Mouse (Mus musculus): ENCODE data around the gene Sipa1l1. TPM values are rescaled to one million over a fixed set of nuclear protein-coding genes. Genes with fewer than 3 reads are reported as not detected.

Sipa1l1 gene
- polyA plus RNA-seq, 1 experiment from 2014 or later: 3.7 TPM

- H3K9ac ChIP-seq: no peak overlapping the region
- ATAC-seq (ENCODE audit: insufficient read depth): no peak
- H3K27ac ChIP-seq (replicated peaks): no peak overlapping the region
- H3K4me1 ChIP-seq (replicated peaks): peaks cover 44% of the 10 kb centered on the region
- WGBS (ENCODE audit: insufficient replicate concordance): 23% methylated on average over 4 of the region's 4 CpGs
- H3K36me3 ChIP-seq (replicated peaks): no peaks in the 10 kb centered on the region
- no peaks in the 10 kb centered on the region for H3K27me3 ChIP-seq
- H3K9me3 ChIP-seq (replicated peaks): no peaks in the 10 kb centered on the region
- H3K4me2 ChIP-seq: no peak overlapping the region
- H3K4me3 ChIP-seq (replicated peaks): no peak overlapping the region
Observed at GRCm38 (mm10) chr12:82230127-82230526, 61.0 kb downstream of the Sipa1l1 start.

GRCm38 (mm10) chr12:82231191-82231590 lies 62.1 kb downstream of the Sipa1l1 start:
- Histone ChIP-seq H3K9ac (no peak overlapping the region), H3K9me3 (replicated peaks) (no peaks in the 10 kb centered on the region), H3K4me1 (replicated peaks) (peaks cover 33% of the 10 kb centered on the region), H3K36me3 (replicated peaks) (no peaks in the 10 kb centered on the region), H3K4me2 (no peak overlapping the region), H3K27ac (replicated peaks) (no peak overlapping the region), H3K27me3 (no peaks in the 10 kb centered on the region), H3K4me3 (replicated peaks) (no peak overlapping the region)
- no peak for ATAC-seq (ENCODE audit: insufficient read depth)
- WGBS (ENCODE audit: insufficient replicate concordance): 55% methylated on average over 7 of the region's 7 CpGs

- H3K4me1 ChIP-seq (replicated peaks): peaks cover 32% of the 10 kb centered on the region
- no peak overlapping the region for H3K9ac ChIP-seq
- H3K4me3 ChIP-seq (replicated peaks): no peak overlapping the region
- WGBS (ENCODE audit: insufficient replicate concordance): 45% methylated on average over 3 of the region's 3 CpGs
- no peaks in the 10 kb centered on the region for H3K27me3 ChIP-seq
- H3K36me3 ChIP-seq (replicated peaks): no peaks in the 10 kb centered on the region
- no peak for ATAC-seq (ENCODE audit: insufficient read depth)
- H3K9me3 ChIP-seq (replicated peaks): no peaks in the 10 kb centered on the region
- H3K4me2 ChIP-seq: no peak overlapping the region
- H3K27ac ChIP-seq (replicated peaks): no peak overlapping the region
Observed at GRCm38 (mm10) chr12:82233177-82233576, 64.1 kb downstream of the Sipa1l1 start.

DNA sequence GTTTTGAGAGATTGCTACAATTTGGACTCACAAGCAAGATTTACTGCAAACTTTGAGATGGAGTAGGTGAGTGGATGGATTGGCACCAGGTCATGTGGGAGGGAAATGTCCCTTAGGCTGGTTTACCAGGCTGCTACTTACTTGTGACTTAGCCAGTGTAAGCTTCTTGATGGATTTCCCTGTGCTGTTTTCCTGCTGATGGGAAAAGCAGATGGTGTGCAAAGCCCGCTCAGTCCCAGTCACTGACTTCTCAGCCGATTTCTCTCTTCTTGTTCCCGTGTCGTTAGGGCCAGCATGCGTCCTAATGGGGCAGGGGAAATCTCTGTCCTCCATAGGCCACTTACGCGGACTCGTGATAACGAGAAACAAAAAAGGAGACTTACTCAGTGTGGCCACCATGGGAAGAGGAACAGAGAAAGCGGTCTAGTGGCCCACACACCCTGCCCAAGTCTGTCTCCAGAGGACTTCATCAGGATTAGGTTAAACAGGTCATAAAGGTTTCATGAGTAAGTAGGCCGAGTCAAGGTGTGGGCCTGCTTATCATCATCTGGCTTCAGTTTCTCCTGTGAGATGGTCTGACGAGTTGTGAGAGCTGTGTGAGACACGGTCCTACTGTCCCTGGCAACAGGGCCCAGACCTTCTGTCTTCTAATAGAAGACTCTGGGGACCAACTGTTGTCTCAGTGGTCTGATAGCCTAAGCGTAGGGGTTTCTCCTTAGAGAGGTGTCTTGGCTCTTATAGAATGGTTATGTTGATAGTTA lies 65.5 kb downstream of the Sipa1l1 start:
- 68% methylated on average over 14 of the region's 14 CpGs for WGBS (ENCODE audit: insufficient replicate concordance)
- Histone ChIP-seq H3K4me1 (replicated peaks) (peaks cover 32% of the 10 kb centered on the region), H3K4me2 (no peak overlapping the region), H3K9me3 (replicated peaks) (no peaks in the 10 kb centered on the region), H3K27me3 (no peaks in the 10 kb centered on the region), H3K4me3 (replicated peaks) (no peak overlapping the region), H3K36me3 (replicated peaks) (no peaks in the 10 kb centered on the region), H3K27ac (replicated peaks) (no peak overlapping the region), H3K9ac (no peak overlapping the region)
- ATAC-seq (ENCODE audit: insufficient read depth): no peak

- Histone ChIP-seq H3K27ac (replicated peaks) (no peak overlapping the region), H3K4me2 (no peak overlapping the region), H3K36me3 (replicated peaks) (no peaks in the 10 kb centered on the region), H3K4me1 (replicated peaks) (peaks cover 24% of the 10 kb centered on the region), H3K9me3 (replicated peaks) (no peaks in the 10 kb centered on the region), H3K9ac (no peak overlapping the region), H3K27me3 (no peaks in the 10 kb centered on the region), H3K4me3 (replicated peaks) (no peak overlapping the region)
- 19% methylated on average over 4 of the region's 4 CpGs for WGBS (ENCODE audit: insufficient replicate concordance)
- peak; percentile 83 for ATAC-seq (ENCODE audit: insufficient read depth)
Observed at GRCm38 (mm10) chr12:82237095-82237494, 68.0 kb downstream of the Sipa1l1 start.

DNA sequence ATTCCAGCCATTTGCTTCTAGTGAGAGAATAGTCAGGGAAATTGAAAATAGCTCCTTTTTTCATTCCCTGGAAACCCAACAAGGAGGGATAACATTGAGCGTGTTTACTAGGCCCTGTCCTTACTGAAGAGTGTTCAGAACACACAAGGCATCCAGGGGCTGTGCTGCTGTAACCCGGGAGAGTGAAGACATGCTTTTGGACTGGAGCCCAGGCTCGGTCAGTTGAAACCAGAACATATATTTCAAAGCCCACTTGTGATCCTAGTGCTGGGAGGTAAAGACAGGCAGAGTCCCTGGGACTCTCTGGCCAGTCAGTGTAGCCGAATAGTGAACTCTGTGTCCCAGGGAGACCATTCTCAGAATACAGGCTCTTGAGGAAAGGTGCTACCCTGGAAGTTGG lies 68.8 kb downstream of the Sipa1l1 start:
- Histone ChIP-seq H3K4me3 (replicated peaks) (no peak overlapping the region), H3K27ac (replicated peaks) (no peak overlapping the region), H3K36me3 (replicated peaks) (no peaks in the 10 kb centered on the region), H3K27me3 (no peaks in the 10 kb centered on the region), H3K4me1 (replicated peaks) (peaks cover 18% of the 10 kb centered on the region), H3K9ac (no peak overlapping the region), H3K4me2 (no peak overlapping the region), H3K9me3 (replicated peaks) (no peaks in the 10 kb centered on the region)
- 73% methylated on average over 4 of the region's 4 CpGs for WGBS (ENCODE audit: insufficient replicate concordance)
- no peak for ATAC-seq (ENCODE audit: insufficient read depth)

DNA sequence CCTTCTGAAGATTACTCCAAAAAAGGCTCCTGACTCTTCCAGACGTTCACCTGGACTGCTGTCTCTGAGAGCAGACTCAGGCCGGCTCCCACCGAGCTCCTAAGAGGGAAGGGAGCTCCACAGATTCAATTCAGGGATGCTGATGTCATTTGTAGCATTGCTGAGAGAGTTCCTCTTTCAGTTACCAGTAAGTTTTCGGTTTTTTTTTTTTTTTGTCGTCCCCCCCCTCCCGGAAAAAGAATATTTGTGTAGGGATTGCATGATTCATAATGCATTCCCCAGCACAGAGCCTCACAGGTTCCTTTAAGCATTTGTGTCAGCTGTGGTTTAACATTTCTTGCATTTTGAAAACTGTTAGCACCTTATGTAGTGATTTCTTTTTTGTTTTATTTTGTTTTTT lies 71.6 kb downstream of the Sipa1l1 start:
- Histone ChIP-seq H3K4me1 (replicated peaks) (peaks cover 17% of the 10 kb centered on the region), H3K27me3 (no peaks in the 10 kb centered on the region), H3K4me2 (no peak overlapping the region), H3K9me3 (replicated peaks) (no peaks in the 10 kb centered on the region), H3K27ac (replicated peaks) (no peak overlapping the region), H3K4me3 (replicated peaks) (no peak overlapping the region), H3K36me3 (replicated peaks) (no peaks in the 10 kb centered on the region), H3K9ac (no peak overlapping the region)
- ATAC-seq (ENCODE audit: insufficient read depth): no peak
- WGBS (ENCODE audit: insufficient replicate concordance): 32% methylated on average over 6 of the region's 6 CpGs

DNA sequence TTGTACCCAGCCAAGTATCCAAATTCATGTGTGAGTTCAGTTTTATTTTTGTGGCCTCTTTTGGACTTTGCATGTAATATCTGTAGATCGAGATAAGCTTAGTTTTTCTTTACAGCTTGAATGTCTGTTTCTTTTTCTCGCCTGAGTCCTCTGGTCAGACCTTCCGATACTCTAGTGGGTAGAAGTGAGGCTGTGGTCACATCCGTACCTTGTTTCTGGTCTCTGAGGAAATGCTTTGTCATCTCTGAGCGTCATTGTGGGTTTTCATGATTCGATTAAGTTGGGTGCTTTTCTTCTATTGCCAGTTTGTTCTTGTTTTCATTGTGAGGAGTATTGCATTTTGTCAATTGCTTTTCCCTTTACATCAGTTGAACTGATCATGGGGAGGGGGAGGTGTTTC lies 76.1 kb downstream of the Sipa1l1 start:
- no peak overlapping the region for H3K4me3 ChIP-seq (replicated peaks)
- peak overlapping the region; percentile 19 for H3K4me2 ChIP-seq
- 0 out of 2 replicates have a peak overlapping the region, but pooled peaks have one; percentile 1 for H3K27ac ChIP-seq (replicated peaks)
- no peaks in the 10 kb centered on the region for H3K36me3 ChIP-seq (replicated peaks)
- H3K4me1 ChIP-seq (replicated peaks): peaks cover 32% of the 10 kb centered on the region
- WGBS (ENCODE audit: insufficient replicate concordance): 17% methylated on average over 6 of the region's 6 CpGs
- no peak overlapping the region for H3K9ac ChIP-seq
- no peak for ATAC-seq (ENCODE audit: insufficient read depth)
- H3K27me3 ChIP-seq: no peaks in the 10 kb centered on the region
- H3K9me3 ChIP-seq (replicated peaks): no peaks in the 10 kb centered on the region

GRCm38 (mm10) chr12:82246422-82246821 lies 77.3 kb downstream of the Sipa1l1 start:
- ATAC-seq (ENCODE audit: insufficient read depth): no peak
- Histone ChIP-seq H3K9ac (no peak overlapping the region), H3K27ac (replicated peaks) (no peak overlapping the region), H3K27me3 (no peaks in the 10 kb centered on the region), H3K4me2 (0 out of 2 replicates have a peak overlapping the region, but pooled peaks have one; percentile 13), H3K36me3 (replicated peaks) (no peaks in the 10 kb centered on the region), H3K9me3 (replicated peaks) (no peaks in the 10 kb centered on the region), H3K4me1 (replicated peaks) (peaks cover 32% of the 10 kb centered on the region), H3K4me3 (replicated peaks) (no peak overlapping the region)
- whole genome bisulfite sequencing (ENCODE audit: insufficient replicate concordance): 29% methylated on average over 3 of the region's 3 CpGs

DNA sequence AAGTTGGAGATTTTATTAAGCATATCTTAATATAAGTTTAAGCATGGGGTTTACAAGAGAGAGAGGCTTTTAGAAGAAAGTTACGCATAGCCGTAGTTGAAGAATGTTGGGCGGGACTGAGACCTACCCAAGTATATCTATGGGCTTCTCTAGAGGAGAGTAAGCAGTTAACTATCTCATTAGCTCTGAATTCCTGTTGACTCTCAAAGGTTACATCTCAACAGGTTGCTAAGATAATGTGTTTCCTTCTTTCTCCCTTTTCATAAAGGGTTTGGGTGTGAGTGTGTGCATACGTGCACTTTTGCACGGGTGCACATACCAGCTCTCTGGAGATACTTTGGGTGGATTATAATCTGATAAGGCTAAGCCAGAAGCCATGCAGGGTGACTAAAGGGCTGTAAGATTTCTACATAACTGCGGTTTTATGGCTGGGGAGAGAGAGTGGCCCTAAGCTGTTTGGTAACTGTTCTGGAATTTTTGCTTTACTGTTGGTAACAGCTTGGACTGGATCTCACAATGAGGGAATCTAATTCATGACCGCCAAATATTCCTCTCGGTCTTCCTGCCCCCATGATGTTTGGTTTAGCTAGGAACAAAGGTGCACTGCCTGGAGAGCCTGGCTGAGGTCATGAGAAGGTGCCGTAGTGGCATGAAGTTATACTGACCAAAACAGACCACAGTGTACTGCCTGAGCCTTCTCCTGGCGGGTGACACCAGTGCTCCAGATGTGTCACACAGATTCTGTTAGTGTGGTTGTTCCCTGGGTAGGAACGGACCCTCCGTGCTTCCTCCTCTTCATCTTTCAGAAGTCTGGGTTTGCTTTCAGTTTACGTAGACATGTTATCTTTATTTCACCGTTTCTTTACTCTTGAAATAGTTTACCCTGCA lies 78.5 kb downstream of the Sipa1l1 start:
- 35% methylated on average over 14 of the region's 14 CpGs for WGBS (ENCODE audit: insufficient replicate concordance)
- no peak overlapping the region for H3K27ac ChIP-seq (replicated peaks)
- peak; percentile 73 for ATAC-seq (ENCODE audit: insufficient read depth)

DNA sequence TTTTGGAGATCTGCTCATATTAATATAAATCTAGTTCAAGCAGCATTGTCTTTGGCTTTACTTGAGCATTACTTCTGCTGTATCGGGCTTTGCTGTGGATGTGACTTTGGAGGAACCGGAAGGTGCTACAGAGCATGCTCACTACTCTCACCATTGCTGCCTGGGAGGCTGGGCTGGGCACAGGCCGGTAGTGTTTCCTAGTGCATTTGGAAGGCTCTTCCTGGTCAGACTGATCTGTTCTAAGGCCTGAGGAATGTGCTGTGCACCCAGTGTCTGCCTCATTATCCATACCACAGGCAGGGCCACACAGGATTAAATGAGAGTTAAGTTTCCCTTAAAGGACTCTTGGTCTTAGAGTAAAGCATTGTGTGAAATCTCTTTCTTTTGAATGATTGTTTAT lies 79.4 kb downstream of the Sipa1l1 start:
- WGBS (ENCODE audit: insufficient replicate concordance): 71% methylated on average over 3 of the region's 3 CpGs
- no peak overlapping the region for H3K9ac ChIP-seq
- peaks cover 32% of the 10 kb centered on the region for H3K4me1 ChIP-seq (replicated peaks)
- H3K4me2 ChIP-seq: no peak overlapping the region
- H3K27me3 ChIP-seq: no peaks in the 10 kb centered on the region
- ATAC-seq (ENCODE audit: insufficient read depth): no peak
- H3K9me3 ChIP-seq (replicated peaks): no peaks in the 10 kb centered on the region
- no peaks in the 10 kb centered on the region for H3K36me3 ChIP-seq (replicated peaks)
- no peak overlapping the region for H3K4me3 ChIP-seq (replicated peaks)
- H3K27ac ChIP-seq (replicated peaks): no peak overlapping the region

More for the DNA sequence above, 78.5 kb downstream of the Sipa1l1 start:
- Histone ChIP-seq H3K4me1 (replicated peaks) (peaks cover 32% of the 10 kb centered on the region), H3K4me3 (replicated peaks) (no peak overlapping the region), H3K36me3 (replicated peaks) (no peaks in the 10 kb centered on the region), H3K9ac (no peak overlapping the region), H3K27me3 (no peaks in the 10 kb centered on the region), H3K4me2 (peak overlapping the region; percentile 35; the same call in 1 of the 2 replicates), H3K9me3 (replicated peaks) (no peaks in the 10 kb centered on the region)
